Mouse (Mus musculus) liver, embryonic 14.5 days (tissue): ENCODE measurements around the gene Clic4. TPM values are rescaled to one million over a fixed set of nuclear protein-coding genes. Genes with fewer than 3 reads are reported as not detected.
A peak's percentile ranks its signal among the peaks of the same experiment; 100 is the strongest.

Experiments used
- ATAC-seq: fragments of 200-750 bp; cut with Nextera tagmentation; 2 replicates; pipeline ENCODE4 v1.8.0; 2017; ENCODE audit warnings: moderate number of reproducible peaks, mild to moderate bottlenecking, moderate library complexity; ENCODE audit not compliant: insufficient read depth
- DNase-seq, 3 experiments: peaks; one replicate each; pipeline ENCODE4 v3.0.0-alpha.2; 2012 to 2013; ENCODE audit warnings: low read depth in 3 of 3, low spot score in 3 of 3
- H3K27ac ChIP-seq: fragments of 300-500 bp; sonication (generic); 2 replicates; pipeline ENCODE4 v1.5.1; 2014; ENCODE audit warnings: moderate library complexity, mild to moderate bottlenecking, control low read depth, inconsistent platforms
- H3K27me3 ChIP-seq: fragments of 300-500 bp; sonication (generic); 2 replicates; pipeline ENCODE4 v1.6.1; 2014; ENCODE audit warnings: mild to moderate bottlenecking, low read length, moderate library complexity; ENCODE audit not compliant: control insufficient read depth, insufficient read depth
- H3K36me3 ChIP-seq: fragments of 300-500 bp; sonication (generic); replicated peaks from 2 replicates; pipeline ENCODE4 v1.6.1; 2014; ENCODE audit warnings: low read depth; ENCODE audit not compliant: control insufficient read depth, insufficient read depth
- H3K4me1 ChIP-seq, 2 experiments: fragments of 200-500 bp in 1 of 2; fragments of 300-500 bp in 1 of 2; sonication (generic) in 1 of 2; replicated peaks; 2 replicates each; pipeline ENCODE4 v1.6.1; 2012 to 2014; ENCODE audit warnings: antibody characterized with exemption in 1 of 2, inconsistent platforms in 1 of 2, low read length in 1 of 2; ENCODE audit not compliant: control insufficient read depth in 2 of 2, insufficient read depth in 2 of 2
- H3K4me2 ChIP-seq: fragments of 300-500 bp; sonication (generic); 2 replicates; pipeline ENCODE4 v1.6.1; 2014; ENCODE audit warnings: low read depth, mild to moderate bottlenecking, control low read depth, moderate library complexity
- H3K4me3 ChIP-seq, 2 experiments: fragments of 200-500 bp in 1 of 2; fragments of 300-500 bp in 1 of 2; sonication (generic) in 1 of 2; 2 replicates each; pipeline ENCODE4 v1.5.1; 2012 to 2014; ENCODE audit warnings: low read depth in 2 of 2, low read length in 2 of 2, mild to moderate bottlenecking in 2 of 2, control low read depth in 1 of 2, inconsistent platforms in 1 of 2, moderate library complexity in 1 of 2; ENCODE audit not compliant: insufficient read depth in 1 of 2
- H3K9ac ChIP-seq: fragments of 300-500 bp; sonication (generic); replicated peaks from 2 replicates; pipeline ENCODE4 v1.6.1; 2014; ENCODE audit warnings: mild to moderate bottlenecking, control low read depth, moderate library complexity
- H3K9me3 ChIP-seq: fragments of 300-500 bp; sonication (generic); 2 replicates; pipeline ENCODE4 v1.6.1; 2016; ENCODE audit warnings: low read length, mixed read lengths; ENCODE audit not compliant: control insufficient read depth
- CTCF ChIP-seq: IDR thresholded peaks from 2 replicates; pipeline ENCODE4 v1.5.1; 2016; ENCODE audit warnings: antibody characterized with exemption, low read depth, control low read depth
- EP300 ChIP-seq: IDR thresholded peaks from 2 replicates; pipeline ENCODE4 v1.6.1; 2016; ENCODE audit warnings: antibody characterized with exemption, low read depth
- WGBS: fragments of 180-500 bp; shearing (Covaris S2); extraction: QIAGEN DNeasy Blood & Tissue Kit; methylation state at CpG from one replicate; pipeline ENCODE4 v1.1.7; 2014; ENCODE audit not compliant: insufficient replicate concordance; 5-methylcytosine and 5-hydroxymethylcytosine counted together
- polyA plus RNA-seq, 2 experiments: library from polyadenylated mRNA; depleted of rRNA in 1 of 2; stranded (reverse) in 1 of 2; unstranded in 1 of 2; fragments of >200 nt; fragmentation: Nextera tagmentation in 1 of 2; extraction: Ambion mirVana in 1 of 2; gene quantifications; 2 replicates each; pipeline versions ENCODE4 v1.2.1 to v1.2.3; 2012 to 2014

The Clic4 gene
- polyA plus RNA-seq, 2 experiments: 40.8 to 65.8 TPM

DNA sequence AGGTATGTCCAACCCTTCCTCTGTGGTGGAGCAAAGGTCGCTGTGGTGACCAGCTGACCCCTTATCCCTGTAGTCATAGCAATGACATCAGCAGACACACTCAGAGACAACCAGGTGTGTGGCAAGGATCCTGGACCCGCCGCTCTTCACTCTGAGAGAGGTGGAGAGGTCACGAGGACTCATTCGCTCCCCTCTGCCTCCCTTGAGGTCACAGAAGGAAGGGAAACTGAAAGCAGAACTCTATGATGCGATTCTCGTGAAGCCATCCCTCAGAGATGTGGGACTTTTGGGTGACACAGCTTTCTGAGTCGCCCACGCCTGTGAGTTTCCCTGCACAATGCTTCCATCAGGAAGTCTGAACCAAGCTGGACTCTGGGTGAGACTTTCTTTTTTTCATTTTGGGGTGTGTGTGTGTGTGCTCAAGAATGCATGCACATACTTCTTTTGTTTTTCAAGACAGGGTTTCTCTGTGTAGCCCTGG lies 41.2 kb upstream of the Clic4 start:
- Histone ChIP-seq H3K27ac (peak overlapping the region; percentile 87), H3K9me3 (peaks cover 3% of the 10 kb centered on the region; the same call in 1 of the 2 replicates), H3K4me2 (peak overlapping the region; percentile 81), H3K36me3 (peaks cover 37% of the 10 kb centered on the region), H3K27me3 (no peaks in the 10 kb centered on the region), H3K4me1 (peaks cover 33 to 34% of the 10 kb centered on the region in 2 experiments), H3K4me3 (peak overlapping the region; percentile 31 to 43), H3K9ac (peak overlapping the region; percentile 73)
- WGBS: 20% methylated on average over 9 of the region's 9 CpGs
- DNase-seq: peak in 2 of 3 experiments; percentile 25 to 52
- ATAC-seq: peak; percentile 6; the same call in 1 of the 2 replicates
- no peak for TF ChIP-seq EP300
- no peak for TF ChIP-seq CTCF

DNA sequence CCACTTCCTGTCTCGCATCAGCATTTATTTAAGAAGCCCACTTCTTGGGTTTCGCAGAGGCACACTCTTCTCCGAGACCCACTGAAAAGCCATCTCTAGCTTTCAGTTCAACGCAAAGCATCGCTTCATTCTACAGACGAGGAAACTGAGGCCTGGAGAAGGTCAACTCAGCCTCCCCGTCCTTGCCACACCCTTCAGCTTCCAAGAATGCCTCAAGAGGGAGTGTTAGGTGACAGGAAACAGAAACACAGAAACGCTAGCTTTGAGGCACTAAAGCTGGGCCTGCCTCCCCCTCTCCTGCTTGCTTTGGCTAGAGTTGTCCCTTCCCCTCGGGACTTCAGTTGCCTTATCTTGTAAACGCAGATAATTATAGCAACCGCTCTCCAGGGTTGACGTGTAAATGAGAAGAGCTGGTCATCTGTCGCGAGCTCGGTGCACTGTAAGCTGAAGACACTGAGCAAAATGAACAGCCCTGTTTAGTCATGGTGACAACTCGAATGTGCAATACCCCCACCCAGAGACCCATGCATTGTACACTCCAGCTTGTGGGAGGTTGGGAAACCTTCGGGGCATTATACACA lies 40.6 kb upstream of the Clic4 start:
- peaks cover 3% of the 10 kb centered on the region; the same call in 1 of the 2 replicates for H3K9me3 ChIP-seq
- ATAC-seq (peak; percentile 61), DNase-seq (peak; percentile 65 to 69 (median 68))
- H3K27ac ChIP-seq: peak overlapping the region; percentile 87
- peak; percentile 27; the same call in 1 of the 2 replicates for TF ChIP-seq CTCF
- TF ChIP-seq EP300: peak; percentile 84
- 8% methylated on average over 17 of the region's 17 CpGs for WGBS
- H3K4me2 ChIP-seq: peak overlapping the region; percentile 81
- H3K4me3 ChIP-seq: peak overlapping the region; percentile 31 to 43
- peaks cover 33 to 34% of the 10 kb centered on the region in 2 experiments for H3K4me1 ChIP-seq
- peak overlapping the region; percentile 73 for H3K9ac ChIP-seq
- peaks cover 31% of the 10 kb centered on the region for H3K36me3 ChIP-seq
- H3K27me3 ChIP-seq: no peaks in the 10 kb centered on the region

GRCm38 (mm10) chr4:135312706-135313105 lies 40.1 kb upstream of the Clic4 start:
- Histone ChIP-seq H3K9me3 (peaks cover 3% of the 10 kb centered on the region; the same call in 1 of the 2 replicates), H3K9ac (peak overlapping the region; percentile 73), H3K4me3 (peak overlapping the region in 1 of 2 experiments; percentile 28; a peak in 2 of 4 replicates), H3K4me2 (peak overlapping the region; percentile 81), H3K27me3 (no peaks in the 10 kb centered on the region), H3K27ac (peak overlapping the region; percentile 87), H3K36me3 (peaks cover 29% of the 10 kb centered on the region), H3K4me1 (peaks cover 33 to 34% of the 10 kb centered on the region in 2 experiments)
- ATAC-seq (peak; percentile 61), DNase-seq (no peak)
- WGBS: 28% methylated on average over 4 of the region's 4 CpGs
- TF ChIP-seq EP300 (no peak), CTCF (no peak)

- Histone ChIP-seq H3K4me3 (no peak overlapping the region), H3K27ac (no peak overlapping the region), H3K4me1 (peaks cover 40 to 43% of the 10 kb centered on the region in 2 experiments), H3K27me3 (no peaks in the 10 kb centered on the region), H3K9me3 (peaks cover 2% of the 10 kb centered on the region; the same call in 1 of the 2 replicates), H3K36me3 (peaks cover 6% of the 10 kb centered on the region), H3K4me2 (no peak overlapping the region), H3K9ac (no peak overlapping the region)
- no peak for ATAC-seq
- no peak for TF ChIP-seq EP300
- TF ChIP-seq CTCF: no peak
- no peak for DNase-seq
- WGBS: 73% methylated on average over 8 of the region's 8 CpGs
Measured at GRCm38 (mm10) chr4:135310371-135310770, 37.8 kb upstream of the Clic4 start.

- Histone ChIP-seq H3K9me3 (no peaks in the 10 kb centered on the region), H3K9ac (no peak overlapping the region), H3K36me3 (no peaks in the 10 kb centered on the region), H3K4me2 (no peak overlapping the region), H3K27ac (no peak overlapping the region), H3K4me3 (no peak overlapping the region), H3K4me1 (peaks cover 35 to 36% of the 10 kb centered on the region in 2 experiments), H3K27me3 (no peaks in the 10 kb centered on the region)
- TF ChIP-seq CTCF (no peak), EP300 (no peak)
- DNase-seq (no peak), ATAC-seq (no peak)
- 72% methylated on average over 5 of the region's 5 CpGs for WGBS
Measured at GRCm38 (mm10) chr4:135309726-135310125, 37.1 kb upstream of the Clic4 start.
